Mouse (Mus musculus): Measurements from ENCODE around the gene Osbpl8. TPM values are rescaled to one million over a fixed set of nuclear protein-coding genes. Genes with fewer than 3 reads are reported as not detected.
"Not testable (repeated sequence)": the region's sequence is repeated elsewhere in the genome, so short reads cannot be mapped to it uniquely, and the experiment has no call there.

Osbpl8 gene
- polyA plus RNA-seq, 1 experiment from 2014 or later: 10.2 TPM

DNA sequence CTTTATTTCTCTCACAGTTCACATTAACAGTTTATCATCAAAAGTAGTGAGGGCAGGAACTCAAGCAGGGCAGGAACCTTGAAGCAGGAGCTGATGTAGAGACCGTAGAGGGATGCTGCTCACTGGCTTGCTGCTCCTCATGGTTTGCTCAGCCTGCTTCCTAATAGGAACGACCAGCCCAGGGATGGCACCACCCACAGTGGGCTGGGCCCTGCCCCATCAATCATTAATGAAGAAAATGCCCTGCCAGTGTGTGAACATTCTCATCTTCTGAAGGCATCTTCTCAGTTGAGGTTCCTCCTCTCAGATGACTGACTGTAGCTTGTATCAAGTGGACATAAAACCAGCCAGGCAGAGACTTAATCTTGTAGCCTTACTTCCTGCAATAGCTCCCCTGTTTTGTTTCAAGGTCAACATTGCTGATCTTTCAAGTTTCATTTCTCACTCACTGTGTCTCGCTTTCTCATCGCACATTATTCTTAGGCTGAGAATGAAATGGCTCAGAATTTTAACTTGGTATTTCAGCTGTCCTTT is 24.5 kb downstream of the Osbpl8 start:
- H3K4me3 ChIP-seq (replicated peaks): no peak overlapping the region
- H3K9ac ChIP-seq: no peak overlapping the region
- H3K27ac ChIP-seq (replicated peaks): no peak overlapping the region
- H3K4me2 ChIP-seq: no peak overlapping the region
- H3K9me3 ChIP-seq (replicated peaks): no peaks in the 10 kb centered on the region
- 0 out of 2 replicates have a peak, but pooled peaks cover 7% of the 10 kb centered on the region for H3K4me1 ChIP-seq (replicated peaks)
- H3K27me3 ChIP-seq: no peaks in the 10 kb centered on the region
- 68% methylated on average over 4 of the region's 4 CpGs for WGBS (ENCODE audit: insufficient replicate concordance)
- H3K36me3 ChIP-seq (replicated peaks): no peaks in the 10 kb centered on the region
- no peak for ATAC-seq (ENCODE audit: insufficient read depth)

DNA sequence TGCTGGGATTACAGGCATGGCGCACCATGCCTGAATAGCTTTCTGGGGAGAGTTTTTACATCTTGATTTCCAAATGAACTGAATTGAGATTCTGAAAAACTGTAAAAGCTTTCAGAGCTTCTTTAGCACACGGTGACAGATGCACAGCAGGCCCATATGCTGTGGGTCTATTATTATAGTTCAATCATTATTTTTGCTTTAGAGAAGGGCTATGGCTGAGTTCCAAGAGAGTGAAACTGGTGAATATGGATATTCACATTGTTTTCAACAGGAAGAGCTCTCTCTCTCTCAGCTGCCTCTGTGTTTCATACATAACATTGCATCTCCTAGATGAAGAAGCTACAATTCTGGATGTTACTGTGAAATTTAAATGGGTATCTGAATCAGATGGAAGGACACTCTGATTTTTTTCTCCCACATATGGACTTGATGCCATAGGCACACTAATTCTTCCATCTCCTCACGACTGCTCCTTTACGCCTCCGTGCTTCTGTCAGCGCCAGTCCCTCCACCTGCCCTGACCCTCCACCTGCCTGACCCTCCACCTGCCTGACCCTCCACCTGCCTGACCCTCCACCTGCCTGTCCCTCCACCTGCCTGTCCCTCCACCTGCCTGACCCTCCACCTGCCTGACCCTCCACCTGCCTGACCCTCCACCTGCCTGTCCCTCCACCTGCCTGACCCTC is 25.7 kb downstream of the Osbpl8 start:
- Histone ChIP-seq H3K27ac (replicated peaks) (no peak overlapping the region), H3K4me2 (no peak overlapping the region), H3K4me3 (replicated peaks) (no peak overlapping the region), H3K36me3 (replicated peaks) (no peaks in the 10 kb centered on the region), H3K9me3 (replicated peaks) (no peaks in the 10 kb centered on the region), H3K4me1 (replicated peaks) (0 out of 2 replicates have a peak, but pooled peaks cover 4% of the 10 kb centered on the region), H3K9ac (no peak overlapping the region), H3K27me3 (no peaks in the 10 kb centered on the region)
- ATAC-seq (ENCODE audit: insufficient read depth): no peak
- 86% methylated on average over 6 of the region's 6 CpGs for WGBS (ENCODE audit: insufficient replicate concordance)

DNA sequence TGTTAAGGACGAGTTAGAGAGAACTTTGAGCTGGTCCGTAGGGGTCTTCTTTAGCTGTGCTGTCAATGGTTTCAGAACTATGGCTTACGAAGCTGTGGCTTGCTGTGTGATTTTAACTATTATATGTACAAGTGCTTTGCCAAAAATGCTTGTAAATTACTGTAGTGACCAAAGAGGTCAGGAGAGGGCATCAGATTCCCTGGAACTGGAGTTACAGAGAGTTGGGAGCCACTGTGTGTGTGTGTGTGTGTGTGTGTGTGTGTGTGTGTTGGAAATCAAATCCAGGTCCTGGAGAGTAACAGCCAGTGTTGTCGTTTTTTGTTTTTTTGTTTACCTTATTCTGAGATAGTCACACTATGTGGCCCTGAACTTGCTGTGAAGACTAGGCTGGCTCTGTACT is 29.0 kb downstream of the Osbpl8 start:
- no peak overlapping the region for H3K9ac ChIP-seq
- no peak overlapping the region for H3K4me3 ChIP-seq (replicated peaks)
- H3K9me3 ChIP-seq (replicated peaks): no peaks in the 10 kb centered on the region
- H3K4me2 ChIP-seq: no peak overlapping the region
- peaks cover 3% of the 10 kb centered on the region; the same call in 1 of the 2 replicates for H3K4me1 ChIP-seq (replicated peaks)
- peaks cover 5% of the 10 kb centered on the region; the same call in 1 of the 2 replicates for H3K36me3 ChIP-seq (replicated peaks)
- H3K27me3 ChIP-seq: no peaks in the 10 kb centered on the region
- ATAC-seq (ENCODE audit: insufficient read depth): no peak
- WGBS (ENCODE audit: insufficient replicate concordance): 71% methylated on average over 4 of the region's 4 CpGs
- H3K27ac ChIP-seq (replicated peaks): no peak overlapping the region

DNA sequence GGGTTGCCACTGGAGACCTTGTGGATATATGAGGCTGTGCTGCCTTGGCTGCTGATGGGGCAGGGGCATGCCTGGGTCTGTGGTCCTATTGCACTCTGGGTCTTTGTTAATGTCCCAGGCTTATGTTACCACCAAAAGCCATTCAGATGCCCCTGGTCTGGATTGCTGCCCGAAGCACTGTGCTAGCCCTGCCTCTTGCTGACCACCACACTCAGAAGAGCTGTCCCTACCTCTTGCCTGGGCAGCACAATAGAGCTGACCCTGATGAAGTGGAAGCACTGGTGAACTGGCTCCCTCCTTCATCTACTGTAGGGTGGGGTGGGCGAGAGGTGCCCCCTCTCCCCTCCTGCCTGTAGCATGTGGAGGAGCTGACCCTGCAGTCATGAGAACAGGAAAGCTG is 31.6 kb downstream of the Osbpl8 start:
- Histone ChIP-seq H3K4me3 (replicated peaks) (no peak overlapping the region), H3K36me3 (replicated peaks) (peaks cover 5% of the 10 kb centered on the region; the same call in 1 of the 2 replicates), H3K27ac (replicated peaks) (no peak overlapping the region), H3K9ac (no peak overlapping the region), H3K4me1 (replicated peaks) (no peaks in the 10 kb centered on the region; the same call in 1 of the 2 replicates), H3K27me3 (no peaks in the 10 kb centered on the region), H3K9me3 (replicated peaks) (no peaks in the 10 kb centered on the region), H3K4me2 (no peak overlapping the region)
- no peak; the same call in 1 of the 2 replicates for ATAC-seq (ENCODE audit: insufficient read depth)
- WGBS (ENCODE audit: insufficient replicate concordance): 82% methylated on average over 2 of the region's 2 CpGs

DNA sequence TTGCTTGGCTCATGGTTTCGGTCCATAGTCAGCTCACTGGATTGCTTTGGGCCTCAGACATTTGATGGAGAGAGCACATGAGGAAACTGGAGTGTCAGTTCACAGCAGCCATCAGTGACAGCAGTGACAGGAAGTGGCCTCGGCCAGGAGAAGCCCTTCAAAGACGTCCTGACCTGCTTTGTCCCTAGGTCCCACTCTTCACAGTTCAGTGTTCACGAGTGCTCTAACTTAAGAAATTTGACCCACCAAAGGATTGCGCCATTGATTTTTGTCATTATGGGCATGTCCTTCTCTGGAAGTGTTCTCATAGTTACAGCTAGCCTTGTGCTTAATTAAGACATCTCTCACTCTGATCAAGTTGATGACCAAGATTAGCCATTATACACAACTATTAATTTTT is 34.2 kb downstream of the Osbpl8 start:
- H3K4me2 ChIP-seq; H3K27me3 ChIP-seq; H3K36me3 ChIP-seq (replicated peaks); H3K27ac ChIP-seq (replicated peaks); H3K9me3 ChIP-seq (replicated peaks); H3K9ac ChIP-seq; H3K4me3 ChIP-seq (replicated peaks); H3K4me1 ChIP-seq (replicated peaks); ATAC-seq (ENCODE audit: insufficient read depth): not testable (repeated sequence)
- 52% methylated on average over 5 of the region's 5 CpGs for WGBS (ENCODE audit: insufficient replicate concordance)

DNA sequence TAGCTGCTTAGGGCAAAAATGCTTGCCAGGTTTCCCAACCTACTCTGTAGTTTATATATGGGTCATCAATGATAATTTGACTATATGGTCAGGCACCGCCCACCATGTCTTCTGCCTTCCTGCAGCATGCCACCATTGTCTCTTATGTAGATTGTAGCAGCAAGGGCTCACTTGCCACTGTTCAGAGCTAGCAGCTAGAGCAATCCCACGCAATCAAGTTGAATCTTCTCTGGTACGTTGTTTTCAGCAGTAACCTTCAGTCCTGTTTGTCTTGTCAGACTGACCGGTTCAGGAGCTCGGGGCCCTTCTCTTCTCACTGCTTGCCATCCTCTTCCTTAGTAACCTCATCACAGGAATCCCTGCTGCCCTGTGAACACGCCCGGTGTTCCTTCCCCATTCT is 36.6 kb downstream of the Osbpl8 start:
- 75% methylated on average over 7 of the region's 7 CpGs for WGBS (ENCODE audit: insufficient replicate concordance)

DNA sequence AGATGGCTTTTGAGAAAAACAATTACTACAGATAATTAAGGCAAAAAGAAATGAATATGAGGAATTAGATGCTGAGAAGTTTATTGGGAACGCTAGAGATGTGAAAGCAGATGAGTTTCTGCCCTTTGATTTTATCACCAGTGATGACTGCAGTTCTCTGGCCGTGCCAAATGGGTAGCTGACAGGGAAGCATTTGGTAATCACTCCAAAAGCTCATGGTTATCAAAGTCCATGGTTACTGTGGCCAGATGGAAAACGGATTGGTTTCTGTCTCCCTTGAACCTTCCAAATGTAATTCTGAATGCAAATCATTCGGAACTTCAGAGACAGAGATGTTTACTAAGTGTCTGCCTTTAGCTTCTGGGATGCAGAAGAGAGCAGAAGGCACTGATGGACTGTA is 37.1 kb downstream of the Osbpl8 start:
- Histone ChIP-seq H3K4me1 (replicated peaks) (peaks cover 2% of the 10 kb centered on the region; the same call in 1 of the 2 replicates), H3K27me3 (no peaks in the 10 kb centered on the region), H3K9me3 (replicated peaks) (no peaks in the 10 kb centered on the region), H3K9ac (no peak overlapping the region), H3K36me3 (replicated peaks) (peaks cover 3% of the 10 kb centered on the region; the same call in 1 of the 2 replicates), H3K4me2 (no peak overlapping the region), H3K27ac (replicated peaks) (no peak overlapping the region), H3K4me3 (replicated peaks) (no peak overlapping the region)
- WGBS (ENCODE audit: insufficient replicate concordance): 57% methylated on average over 4 of the region's 4 CpGs
- ATAC-seq (ENCODE audit: insufficient read depth): no peak

More for the DNA sequence above, 36.6 kb downstream of the Osbpl8 start:
- Histone ChIP-seq H3K36me3 (replicated peaks) (peaks cover 5% of the 10 kb centered on the region; the same call in 1 of the 2 replicates), H3K4me3 (replicated peaks) (no peak overlapping the region), H3K4me2 (no peak overlapping the region), H3K4me1 (replicated peaks) (peaks cover 2% of the 10 kb centered on the region; the same call in 1 of the 2 replicates), H3K27me3 (no peaks in the 10 kb centered on the region), H3K9me3 (replicated peaks) (no peaks in the 10 kb centered on the region), H3K27ac (replicated peaks) (no peak overlapping the region), H3K9ac (no peak overlapping the region)
- ATAC-seq (ENCODE audit: insufficient read depth): no peak

DNA sequence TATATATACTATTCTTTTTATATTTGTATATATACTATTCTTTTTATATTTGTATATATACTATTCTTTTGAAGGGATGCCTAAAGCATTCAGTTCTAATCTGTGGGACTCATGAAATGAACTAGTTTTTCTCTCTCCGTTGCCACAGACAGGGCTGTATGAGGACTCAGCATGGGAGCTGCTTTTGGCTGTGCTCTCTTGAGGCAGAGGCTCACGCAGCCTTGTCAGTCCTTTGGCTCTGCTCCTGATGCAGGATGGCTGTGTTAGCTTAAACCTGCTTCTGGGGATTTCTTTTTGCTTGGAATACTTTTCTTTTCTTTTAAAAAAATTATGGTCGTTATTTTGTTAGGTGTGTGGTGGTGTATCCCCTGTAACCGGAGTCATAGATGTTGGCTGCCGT is 39.5 kb downstream of the Osbpl8 start:
- no peak overlapping the region for H3K9ac ChIP-seq
- H3K4me3 ChIP-seq (replicated peaks): no peak overlapping the region
- H3K4me1 ChIP-seq (replicated peaks): 0 out of 2 replicates have a peak, but pooled peaks cover 2% of the 10 kb centered on the region
- ATAC-seq (ENCODE audit: insufficient read depth): no peak
- 87% methylated on average over 5 of the region's 5 CpGs for WGBS (ENCODE audit: insufficient replicate concordance)
- no peak overlapping the region for H3K4me2 ChIP-seq
- H3K27me3 ChIP-seq: no peaks in the 10 kb centered on the region
- no peaks in the 10 kb centered on the region for H3K9me3 ChIP-seq (replicated peaks)
- no peak overlapping the region for H3K27ac ChIP-seq (replicated peaks)
- no peaks in the 10 kb centered on the region; the same call in 1 of the 2 replicates for H3K36me3 ChIP-seq (replicated peaks)

DNA sequence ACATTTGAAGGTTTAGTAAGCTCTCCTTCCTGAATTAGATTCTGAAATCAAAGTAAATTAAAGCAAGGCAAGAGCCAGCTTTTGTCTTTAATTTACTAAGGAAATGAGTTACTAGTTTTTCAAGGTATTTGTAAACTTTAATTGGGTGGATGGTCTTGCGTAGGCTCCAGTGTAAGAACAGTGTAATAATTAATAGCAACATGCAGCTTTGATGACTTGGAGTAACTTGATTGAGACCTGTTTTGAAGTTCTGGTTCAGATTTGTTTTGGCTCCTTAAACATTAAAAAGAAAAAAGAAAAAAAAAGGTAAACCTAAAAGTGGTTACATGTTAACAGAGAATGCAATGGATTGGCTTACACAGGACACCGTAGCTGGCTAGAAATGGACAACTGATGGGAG is 40.9 kb downstream of the Osbpl8 start:
- Histone ChIP-seq H3K4me1 (replicated peaks) (peaks cover 7% of the 10 kb centered on the region), H3K4me3 (replicated peaks) (no peak overlapping the region), H3K27me3 (no peaks in the 10 kb centered on the region), H3K27ac (replicated peaks) (no peak overlapping the region), H3K4me2 (no peak overlapping the region), H3K9ac (no peak overlapping the region), H3K36me3 (replicated peaks) (no peaks in the 10 kb centered on the region; the same call in 1 of the 2 replicates), H3K9me3 (replicated peaks) (no peaks in the 10 kb centered on the region)
- ATAC-seq (ENCODE audit: insufficient read depth): no peak
- WGBS (ENCODE audit: insufficient replicate concordance): 93% methylated on average over 2 of the region's 2 CpGs

DNA sequence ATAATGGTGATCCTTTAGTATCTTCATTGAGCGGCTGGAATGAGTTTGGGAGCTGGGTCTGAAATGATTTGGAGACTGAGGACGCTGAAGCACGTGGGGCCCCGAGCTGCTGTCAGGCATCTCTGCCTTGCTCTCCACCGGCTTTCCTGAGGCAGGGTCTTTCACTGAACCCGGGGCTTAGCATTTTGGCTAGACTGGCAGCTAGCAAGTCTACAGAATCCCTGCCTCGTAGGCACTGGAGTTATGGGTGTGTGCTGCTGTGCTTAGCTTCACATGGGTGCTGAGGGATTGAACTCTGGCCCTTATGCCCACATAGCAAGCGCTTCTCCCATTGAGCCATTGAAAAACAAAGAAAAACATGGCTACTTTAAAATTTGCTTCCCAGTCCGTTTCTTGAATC is 42.8 kb downstream of the Osbpl8 start:
- Histone ChIP-seq H3K9me3 (replicated peaks) (no peaks in the 10 kb centered on the region), H3K36me3 (replicated peaks) (peaks cover 4% of the 10 kb centered on the region; the same call in 1 of the 2 replicates), H3K4me1 (replicated peaks) (peaks cover 5% of the 10 kb centered on the region), H3K27ac (replicated peaks) (no peak overlapping the region), H3K4me2 (no peak overlapping the region), H3K27me3 (no peaks in the 10 kb centered on the region), H3K9ac (no peak overlapping the region), H3K4me3 (replicated peaks) (no peak overlapping the region)
- 77% methylated on average over 9 of the region's 9 CpGs for WGBS (ENCODE audit: insufficient replicate concordance)
- ATAC-seq (ENCODE audit: insufficient read depth): no peak

DNA sequence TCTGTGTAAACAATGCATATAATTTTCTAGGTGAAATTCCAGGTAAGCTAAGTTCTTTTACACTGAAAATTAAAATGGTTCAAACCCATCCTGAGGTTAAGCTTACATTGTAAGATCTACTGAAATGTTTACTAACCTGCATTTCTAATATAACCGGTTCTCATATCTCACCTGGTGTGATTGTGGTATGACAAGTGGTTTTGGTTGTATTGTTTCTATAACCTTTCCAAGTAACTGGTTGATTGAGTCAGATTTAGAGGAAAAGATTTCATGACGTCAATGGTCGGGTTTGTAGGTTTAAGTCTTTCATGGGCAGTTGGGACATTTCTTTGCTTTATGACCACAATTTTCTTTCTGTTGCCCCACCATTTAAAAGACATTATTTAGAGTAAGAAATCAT is 49.5 kb downstream of the Osbpl8 start:
- H3K9ac ChIP-seq: no peak overlapping the region
- ATAC-seq (ENCODE audit: insufficient read depth): no peak
- no peak overlapping the region for H3K4me3 ChIP-seq (replicated peaks)
- no peak overlapping the region for H3K27ac ChIP-seq (replicated peaks)
- 0 out of 2 replicates have a peak, but pooled peaks cover 4% of the 10 kb centered on the region for H3K36me3 ChIP-seq (replicated peaks)
- H3K4me2 ChIP-seq: no peak overlapping the region
- peaks cover 8% of the 10 kb centered on the region for H3K4me1 ChIP-seq (replicated peaks)
- H3K9me3 ChIP-seq (replicated peaks): no peaks in the 10 kb centered on the region
- WGBS (ENCODE audit: insufficient replicate concordance): 84% methylated on average over 3 of the region's 3 CpGs
- no peaks in the 10 kb centered on the region for H3K27me3 ChIP-seq
